Mouse (Mus musculus): ENCODE measurements around the gene Zfp106.

Zfp106 gene

GRCm38 (mm10) chr2:120469220-120469619, 94.4 kb downstream of the Zfp106 start:
- DNase-seq: no peak

- DNase-seq: no peak
Measured at GRCm38 (mm10) chr2:120468011-120468410, 95.6 kb downstream of the Zfp106 start.

GRCm38 (mm10) chr2:120465397-120465785, 98.3 kb downstream of the Zfp106 start:
- DNase-seq: no peak

- no peak for DNase-seq
Measured at GRCm38 (mm10) chr2:120464732-120465396, 98.8 kb downstream of the Zfp106 start.

GRCm38 (mm10) chr2:120464091-120464490, 99.6 kb downstream of the Zfp106 start:
- no peak for DNase-seq

GRCm38 (mm10) chr2:120463328-120463727, 100.3 kb downstream of the Zfp106 start:
- no peak for DNase-seq

GRCm38 (mm10) chr2:120460216-120460615, 103.4 kb downstream of the Zfp106 start:
- no peak for DNase-seq

All from cerebellum, adult 8-10 months (tissue).